Comparison of ENCODE assay signal across 16 mouse cellular contexts in the genomic region with DNA sequence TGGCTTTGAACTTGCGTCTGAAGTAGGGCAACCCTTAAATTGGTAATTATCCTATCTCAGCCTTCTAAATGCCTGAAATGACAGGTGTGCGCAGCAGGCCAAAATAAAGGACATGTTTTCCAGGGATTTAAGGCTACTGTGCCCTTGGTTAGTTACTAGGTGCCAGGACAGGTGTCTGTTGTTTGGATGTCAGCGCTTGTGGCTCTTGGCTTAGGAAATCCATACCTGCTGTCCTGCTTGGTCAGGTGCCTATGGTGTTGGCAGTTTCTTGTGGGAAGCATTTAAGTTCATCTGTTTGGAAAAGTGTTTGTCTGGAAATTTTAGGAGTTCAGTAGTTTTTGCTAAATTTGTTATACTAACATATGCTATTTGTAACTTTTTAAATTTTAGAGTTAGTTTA.
"Had no signal": no experiment of that assay in that cellular context is flagged by ENCODE, and none has a peak within 500 bp of the region (broad histone marks: within the 10 kb centered on the region; RNA-seq: fewer than 3 reads in every experiment).

No protein-coding gene starts in this region.

- DNase-seq: heart, postnatal 10 days; heart, postnatal 14 days; heart, postnatal 36 days; heart, postnatal 4 days; kidney, adult 11 months; kidney, adult 18-20 months; kidney, adult 2 months; kidney, adult 8-10 months; kidney, adult 9 months; kidney, postnatal 10 days; kidney, postnatal 14 days; kidney, postnatal 25 days; kidney, postnatal 36 days; kidney, postnatal 4 days; layer of hippocampus, adult 9-11 months; layer of hippocampus, postnatal 36 days had no signal
